Mouse (Mus musculus): ENCODE data around the gene Tgif2. TPM values are rescaled to one million over a fixed set of nuclear protein-coding genes. Genes with fewer than 3 reads are reported as not detected.
A peak's percentile ranks its signal among the peaks of the same experiment; 100 is the strongest.
"Not testable (repeated sequence)": the region's sequence is repeated elsewhere in the genome, so short reads cannot be mapped to it uniquely, and the experiment has no call there.

The Tgif2 gene
- total and polyA plus RNA-seq, 2 experiments from 2014 or later, result 9.3 to 13.7 TPM

DNA sequence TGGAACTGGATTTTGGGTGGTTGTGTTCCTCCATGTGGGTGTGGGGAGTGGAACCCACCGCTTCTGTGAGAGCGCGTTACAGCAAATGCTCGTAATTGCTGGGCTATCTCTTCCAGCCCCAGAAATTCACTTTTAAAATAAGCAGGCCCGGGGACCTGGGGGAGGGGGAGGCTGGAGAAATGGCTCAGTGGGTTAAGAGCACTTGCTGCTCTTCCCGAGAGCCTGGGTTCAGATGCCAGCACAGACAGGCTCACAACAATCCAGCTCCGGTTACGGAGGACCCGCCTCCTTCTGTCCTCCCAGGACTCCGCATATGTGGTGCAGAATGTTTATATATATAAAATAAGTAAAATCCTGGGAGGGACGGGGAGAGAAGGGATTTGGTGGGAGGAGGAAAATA is 2.9 kb downstream of the Tgif2 start:
- Histone ChIP-seq H3K4me1 (ENCODE audit: insufficient read depth) (no peaks in the 10 kb centered on the region), H3K9me3 (ENCODE audit: low read length) (no peaks in the 10 kb centered on the region), H3K27ac (ENCODE audit: low read depth, low read length) (no peak overlapping the region), H3K9ac (peak overlapping the region; percentile 14; the same call in 1 of the 2 replicates), H3K27me3 (ENCODE audit: insufficient read depth, low read length) (no peaks in the 10 kb centered on the region), H3K4me2 (ENCODE audit: low read depth) (peak overlapping the region; percentile 96), H3K36me3 (ENCODE audit: insufficient read depth) (no peaks in the 10 kb centered on the region), H3K4me3 (ENCODE audit: low read depth, low read length) (no peak overlapping the region)
- ATAC-seq (no peak), DNase-seq (no peak)
- no peak for TF ChIP-seq CTCF (IDR thresholded peaks at IDR 0.05; ENCODE audit: low read depth)
- 17% methylated on average over 11 of the region's 11 CpGs for WGBS

DNA sequence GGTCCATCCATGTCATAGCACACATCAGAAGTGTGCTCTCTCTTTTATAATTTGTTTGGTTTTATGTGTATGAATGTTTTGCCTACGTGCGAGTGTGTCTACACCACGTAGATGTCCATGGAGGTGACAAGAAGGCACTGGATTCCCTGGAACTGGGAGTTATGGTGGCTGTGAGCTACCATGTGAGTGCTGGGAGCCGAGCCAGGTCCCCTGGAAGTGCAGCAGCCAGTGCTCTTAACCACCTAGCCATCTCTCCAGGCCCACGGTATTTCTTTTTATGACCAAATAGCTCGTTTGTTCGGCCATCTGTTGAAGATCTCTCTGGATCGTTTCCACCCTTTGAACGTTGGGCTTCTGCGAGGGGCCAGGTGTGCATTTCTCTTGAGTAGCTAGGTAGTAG is 3.5 kb downstream of the Tgif2 start:
- no peak for TF ChIP-seq CTCF (IDR thresholded peaks at IDR 0.05; ENCODE audit: low read depth)
- no peaks in the 10 kb centered on the region for H3K4me1 ChIP-seq (ENCODE audit: insufficient read depth)

GRCm38 (mm10) chr2:156844715-156845114 is 4.9 kb downstream of the Tgif2 start:
- Histone ChIP-seq H3K4me3 (ENCODE audit: low read depth, low read length) (no peak overlapping the region), H3K9ac (no peak overlapping the region), H3K36me3 (ENCODE audit: insufficient read depth) (no peaks in the 10 kb centered on the region), H3K27ac (ENCODE audit: low read depth, low read length) (no peak overlapping the region), H3K4me1 (ENCODE audit: insufficient read depth) (no peaks in the 10 kb centered on the region), H3K9me3 (ENCODE audit: low read length) (no peaks in the 10 kb centered on the region), H3K27me3 (ENCODE audit: insufficient read depth, low read length) (no peaks in the 10 kb centered on the region), H3K4me2 (ENCODE audit: low read depth) (no peak overlapping the region)
- DNase-seq (no peak), ATAC-seq (no peak)
- no peak for TF ChIP-seq CTCF (IDR thresholded peaks at IDR 0.05; ENCODE audit: low read depth)
- 31% methylated on average over 10 of the region's 10 CpGs for WGBS

More for the DNA sequence above, 3.5 kb downstream of the Tgif2 start:
- no peak for ATAC-seq
- Histone ChIP-seq H3K36me3 (ENCODE audit: insufficient read depth) (no peaks in the 10 kb centered on the region), H3K9me3 (ENCODE audit: low read length) (no peaks in the 10 kb centered on the region), H3K9ac (no peak overlapping the region), H3K27me3 (ENCODE audit: insufficient read depth, low read length) (no peaks in the 10 kb centered on the region), H3K27ac (ENCODE audit: low read depth, low read length) (no peak overlapping the region), H3K4me3 (ENCODE audit: low read depth, low read length) (no peak overlapping the region), H3K4me2 (ENCODE audit: low read depth) (no peak overlapping the region)
- DNase-seq, result no peak
- WGBS, result 48% methylated on average over 10 of the region's 10 CpGs

- no peak for DNase-seq
- Histone ChIP-seq H3K27me3 (ENCODE audit: insufficient read depth, low read length) (no peaks in the 10 kb centered on the region), H3K36me3 (ENCODE audit: insufficient read depth) (no peaks in the 10 kb centered on the region; the same call in 1 of the 2 replicates), H3K4me3 (ENCODE audit: low read depth, low read length) (no peak overlapping the region), H3K27ac (ENCODE audit: low read depth, low read length) (no peak overlapping the region), H3K4me2 (ENCODE audit: low read depth) (no peak overlapping the region), H3K9me3 (ENCODE audit: low read length) (no peaks in the 10 kb centered on the region), H3K9ac (no peak overlapping the region), H3K4me1 (ENCODE audit: insufficient read depth) (no peaks in the 10 kb centered on the region)
- TF ChIP-seq CTCF (IDR thresholded peaks at IDR 0.05; ENCODE audit: low read depth), result no peak
- no peak for ATAC-seq
- 50% methylated on average over 6 of the region's 6 CpGs for WGBS
Observed at GRCm38 (mm10) chr2:156847653-156848052, 7.8 kb downstream of the Tgif2 start.

DNA sequence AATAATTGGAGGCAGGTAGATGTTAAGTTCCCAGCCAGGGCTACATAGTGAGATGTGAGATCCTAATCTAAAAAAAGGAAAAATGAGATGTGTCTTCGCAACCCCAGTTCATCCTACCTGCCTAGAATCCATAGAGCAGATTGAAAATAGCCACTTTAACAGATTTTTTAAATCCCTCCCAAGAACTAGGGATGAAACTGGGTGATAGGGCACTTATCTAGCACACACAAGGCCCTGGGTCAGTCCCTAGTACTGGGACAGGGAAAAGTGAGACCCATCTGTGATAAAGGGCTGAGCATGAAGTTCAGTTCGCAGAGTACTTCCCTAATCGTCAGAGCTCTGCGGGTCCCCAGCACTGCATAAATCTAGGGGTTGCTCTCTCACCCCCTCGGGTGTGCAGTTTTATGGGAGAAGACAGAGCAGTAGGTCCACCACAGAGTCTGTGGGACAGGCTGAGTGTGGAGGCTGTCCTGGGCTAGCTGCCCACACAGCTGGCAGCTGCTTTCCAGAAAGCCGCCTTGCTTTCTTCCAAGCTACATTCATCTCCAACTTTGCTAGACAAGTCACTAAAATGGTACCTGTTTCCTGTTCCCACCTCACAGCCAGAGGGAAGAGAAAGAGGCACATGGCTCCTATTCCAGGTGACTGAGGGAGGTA is 8.8 kb downstream of the Tgif2 start:
- Histone ChIP-seq H3K9ac (no peak overlapping the region), H3K4me3 (ENCODE audit: low read depth, low read length) (no peak overlapping the region), H3K9me3 (ENCODE audit: low read length) (no peaks in the 10 kb centered on the region), H3K36me3 (ENCODE audit: insufficient read depth) (no peaks in the 10 kb centered on the region; the same call in 1 of the 2 replicates), H3K27ac (ENCODE audit: low read depth, low read length) (no peak overlapping the region), H3K4me2 (ENCODE audit: low read depth) (no peak overlapping the region), H3K27me3 (ENCODE audit: insufficient read depth, low read length) (no peaks in the 10 kb centered on the region), H3K4me1 (ENCODE audit: insufficient read depth) (no peaks in the 10 kb centered on the region)
- ATAC-seq (no peak), DNase-seq (no peak)
- TF ChIP-seq CTCF (IDR thresholded peaks at IDR 0.05; ENCODE audit: low read depth), result no peak
- 81% methylated on average over 6 of the region's 6 CpGs for WGBS

GRCm38 (mm10) chr2:156850505-156850904 is 10.7 kb downstream of the Tgif2 start:
- no peak overlapping the region for H3K4me2 ChIP-seq (ENCODE audit: low read depth)
- no peaks in the 10 kb centered on the region for H3K9me3 ChIP-seq (ENCODE audit: low read length)
- no peaks in the 10 kb centered on the region for H3K4me1 ChIP-seq (ENCODE audit: insufficient read depth)
- H3K27me3 ChIP-seq (ENCODE audit: insufficient read depth, low read length), result no peaks in the 10 kb centered on the region
- no peak for DNase-seq
- WGBS, result 91% methylated on average over 5 of the region's 5 CpGs
- no peak for ATAC-seq
- H3K27ac ChIP-seq (ENCODE audit: low read depth, low read length), result no peak overlapping the region
- no peak overlapping the region for H3K4me3 ChIP-seq (ENCODE audit: low read depth, low read length)
- no peak overlapping the region for H3K9ac ChIP-seq
- TF ChIP-seq CTCF (IDR thresholded peaks at IDR 0.05; ENCODE audit: low read depth), result no peak
- H3K36me3 ChIP-seq (ENCODE audit: insufficient read depth), result no peaks in the 10 kb centered on the region; the same call in 1 of the 2 replicates

- not testable (repeated sequence) for H3K9me3 ChIP-seq (ENCODE audit: low read length); H3K4me1 ChIP-seq (ENCODE audit: insufficient read depth); H3K27ac ChIP-seq (ENCODE audit: low read depth, low read length); DNase-seq; H3K9ac ChIP-seq; H3K27me3 ChIP-seq (ENCODE audit: insufficient read depth, low read length); H3K4me2 ChIP-seq (ENCODE audit: low read depth); H3K36me3 ChIP-seq (ENCODE audit: insufficient read depth); H3K4me3 ChIP-seq (ENCODE audit: low read depth, low read length)
- 43% methylated on average over 8 of the region's 13 CpGs for WGBS
- ATAC-seq, result peak; percentile 47; the same call in 1 of the 2 replicates
Observed at GRCm38 (mm10) chr2:156853584-156853983, 13.8 kb downstream of the Tgif2 start.
